Mouse (Mus musculus): Measurements from ENCODE around the gene Hlf. TPM values are rescaled to one million over a fixed set of nuclear protein-coding genes. Genes with fewer than 3 reads are reported as not detected.

Gene Hlf
- 33.1 TPM for polyA plus RNA-seq (2014; fragmentation: Illumina TruSeq; extraction: RNeasy Lipid Tissue Mini Kit (QIAGEN cat#74804); ENCODE audit: low read depth, low replicate concordance)

DNA sequence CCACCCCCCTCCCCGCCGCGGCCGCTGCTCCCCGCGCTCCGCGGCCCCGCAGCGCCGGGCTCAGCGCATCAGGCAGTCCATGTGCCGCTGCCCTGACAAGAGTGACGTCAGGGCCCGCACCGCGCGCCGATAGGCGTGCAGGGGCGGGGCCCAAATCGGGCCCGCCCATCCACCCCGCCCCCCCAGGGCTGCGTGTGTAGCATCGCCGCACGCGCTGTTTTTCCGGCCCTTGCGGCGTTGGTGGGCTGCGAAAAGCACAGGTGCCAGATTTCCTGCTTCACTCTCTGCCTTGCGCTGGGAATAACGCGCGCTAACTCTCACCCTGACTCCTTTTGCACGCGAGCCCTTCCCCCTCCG is at the start of gene Hlf:
TSS of gene Hlf (minus strand) at position 79 of the 357 bp plus-strand sequence.

Other genes starting within 250 kb of the Hlf start
- gene Gm45716, start 203.2 kb downstream of the Hlf start, polyA plus RNA-seq (2014; fragmentation: Illumina TruSeq; extraction: RNeasy Lipid Tissue Mini Kit (QIAGEN cat#74804); ENCODE audit: low read depth, low replicate concordance): 16.0 TPM
- 382 TPM for gene Mmd, start 141.4 kb downstream of the Hlf start, polyA plus RNA-seq (2014; fragmentation: Illumina TruSeq; extraction: RNeasy Lipid Tissue Mini Kit (QIAGEN cat#74804); ENCODE audit: low read depth, low replicate concordance)
- gene Stxbp4, start 247.2 kb upstream of the Hlf start, polyA plus RNA-seq (2014; fragmentation: Illumina TruSeq; extraction: RNeasy Lipid Tissue Mini Kit (QIAGEN cat#74804); ENCODE audit: low read depth, low replicate concordance): 2.0 TPM
- gene Cox11, start 247.3 kb upstream of the Hlf start, polyA plus RNA-seq (2014; fragmentation: Illumina TruSeq; extraction: RNeasy Lipid Tissue Mini Kit (QIAGEN cat#74804); ENCODE audit: low read depth, low replicate concordance): 28.4 TPM

Data from liver, adult 10 weeks (tissue).